Mouse (Mus musculus): ENCODE measurements around the gene Ccdc34. TPM values are rescaled to one million over a fixed set of nuclear protein-coding genes. Genes with fewer than 3 reads are reported as not detected.

Ccdc34 gene
- polyA plus RNA-seq, 1 experiment, result 7.4 TPM

GRCm38 (mm10) chr2:110179669-110180315 lies 162.2 kb downstream of the Ccdc34 start:
- H3K9me3 ChIP-seq (ENCODE audit: control insufficient read depth, low read length), result peaks cover 2% of the 10 kb centered on the region; the same call in 1 of the 2 replicates
- no peaks in the 10 kb centered on the region for H3K27me3 ChIP-seq (ENCODE audit: control insufficient read depth)
- no peak overlapping the region for H3K4me3 ChIP-seq (replicated peaks)
- no peaks in the 10 kb centered on the region for H3K36me3 ChIP-seq (ENCODE audit: control insufficient read depth)
- H3K4me1 ChIP-seq (ENCODE audit: control insufficient read depth), result no peaks in the 10 kb centered on the region
- TF ChIP-seq TAL1 (IDR thresholded peaks at IDR 0.05; ENCODE audit: low read length) (no peak), GATA1 (IDR thresholded peaks at IDR 0.05; ENCODE audit: low read length) (no peak)

DNA sequence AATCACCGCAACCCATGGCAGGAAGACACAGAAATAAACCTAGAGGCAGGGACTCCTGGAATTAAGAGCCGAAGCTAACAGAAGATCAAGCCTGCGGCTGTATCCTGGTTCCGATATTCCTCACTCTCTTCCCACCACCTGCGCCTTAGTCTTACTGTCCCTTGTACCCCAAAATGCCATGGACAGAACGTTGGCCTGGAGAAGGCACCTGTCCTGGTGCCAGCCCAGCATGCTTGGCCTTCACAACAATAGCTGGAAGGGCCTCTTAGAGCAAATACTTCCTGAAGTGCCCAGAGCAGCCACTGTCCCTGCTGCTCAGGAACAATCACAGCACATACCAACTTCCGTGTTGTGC lies 162.7 kb downstream of the Ccdc34 start:
- no peaks in the 10 kb centered on the region for H3K4me1 ChIP-seq (ENCODE audit: control insufficient read depth)
- H3K27me3 ChIP-seq (ENCODE audit: control insufficient read depth), result no peaks in the 10 kb centered on the region
- no peak overlapping the region for H3K4me3 ChIP-seq (replicated peaks)
- TF ChIP-seq GATA1 (IDR thresholded peaks at IDR 0.05; ENCODE audit: low read length) (no peak), TAL1 (IDR thresholded peaks at IDR 0.05; ENCODE audit: low read length) (no peak)
- H3K9me3 ChIP-seq (ENCODE audit: control insufficient read depth, low read length), result no peaks in the 10 kb centered on the region
- no peaks in the 10 kb centered on the region for H3K36me3 ChIP-seq (ENCODE audit: control insufficient read depth)

DNA sequence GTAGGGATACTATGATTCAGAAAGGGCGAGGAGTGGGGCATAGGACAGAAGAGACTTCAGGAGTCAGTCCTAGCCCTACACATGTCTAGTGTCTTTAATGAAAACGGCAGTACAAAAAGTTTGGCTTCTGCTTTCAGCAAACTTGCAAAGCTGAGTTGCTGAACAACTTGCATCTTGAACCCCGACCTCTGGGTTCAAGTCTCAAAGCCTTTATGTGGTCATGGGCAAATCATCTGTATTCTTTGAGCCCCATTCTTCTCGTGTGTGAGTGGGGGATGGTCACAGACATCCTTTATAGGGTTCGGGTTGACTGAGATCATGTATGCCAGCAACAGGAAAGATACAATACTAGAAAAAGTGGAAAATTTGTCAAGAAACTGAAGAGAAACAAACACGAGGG lies 164.0 kb downstream of the Ccdc34 start:
- TF ChIP-seq TAL1 (IDR thresholded peaks at IDR 0.05; ENCODE audit: low read length) (no peak), GATA1 (IDR thresholded peaks at IDR 0.05; ENCODE audit: low read length) (no peak)
- no peak overlapping the region for H3K4me3 ChIP-seq (replicated peaks)
- H3K9me3 ChIP-seq (ENCODE audit: control insufficient read depth, low read length), result no peaks in the 10 kb centered on the region
- no peaks in the 10 kb centered on the region for H3K36me3 ChIP-seq (ENCODE audit: control insufficient read depth)
- no peaks in the 10 kb centered on the region for H3K27me3 ChIP-seq (ENCODE audit: control insufficient read depth)
- H3K4me1 ChIP-seq (ENCODE audit: control insufficient read depth), result no peaks in the 10 kb centered on the region

DNA sequence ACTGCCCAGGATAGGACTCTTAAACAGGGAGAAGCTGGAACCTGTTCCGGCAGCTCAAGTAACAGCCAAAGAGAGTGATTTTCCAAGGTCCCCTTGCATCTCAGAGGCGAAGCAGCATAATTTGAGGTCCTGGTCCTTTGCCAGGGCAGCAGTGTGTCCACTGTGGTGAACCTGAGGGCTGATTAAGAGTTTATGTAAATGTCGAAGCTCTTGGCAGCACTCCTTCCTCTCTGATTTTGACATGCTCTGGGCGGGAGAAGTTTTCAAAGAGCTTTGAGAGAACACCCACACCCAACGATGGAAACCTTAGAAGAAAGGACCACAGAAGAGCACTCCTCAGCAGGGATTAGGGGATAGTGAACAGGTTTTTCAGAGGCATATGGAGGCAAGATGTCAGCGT lies 164.6 kb downstream of the Ccdc34 start:
- TF ChIP-seq GATA1 (IDR thresholded peaks at IDR 0.05; ENCODE audit: low read length) (no peak), TAL1 (IDR thresholded peaks at IDR 0.05; ENCODE audit: low read length) (no peak)
- H3K36me3 ChIP-seq (ENCODE audit: control insufficient read depth), result no peaks in the 10 kb centered on the region
- no peaks in the 10 kb centered on the region for H3K4me1 ChIP-seq (ENCODE audit: control insufficient read depth)
- H3K9me3 ChIP-seq (ENCODE audit: control insufficient read depth, low read length), result no peaks in the 10 kb centered on the region
- H3K27me3 ChIP-seq (ENCODE audit: control insufficient read depth), result no peaks in the 10 kb centered on the region
- no peak overlapping the region for H3K4me3 ChIP-seq (replicated peaks)

DNA sequence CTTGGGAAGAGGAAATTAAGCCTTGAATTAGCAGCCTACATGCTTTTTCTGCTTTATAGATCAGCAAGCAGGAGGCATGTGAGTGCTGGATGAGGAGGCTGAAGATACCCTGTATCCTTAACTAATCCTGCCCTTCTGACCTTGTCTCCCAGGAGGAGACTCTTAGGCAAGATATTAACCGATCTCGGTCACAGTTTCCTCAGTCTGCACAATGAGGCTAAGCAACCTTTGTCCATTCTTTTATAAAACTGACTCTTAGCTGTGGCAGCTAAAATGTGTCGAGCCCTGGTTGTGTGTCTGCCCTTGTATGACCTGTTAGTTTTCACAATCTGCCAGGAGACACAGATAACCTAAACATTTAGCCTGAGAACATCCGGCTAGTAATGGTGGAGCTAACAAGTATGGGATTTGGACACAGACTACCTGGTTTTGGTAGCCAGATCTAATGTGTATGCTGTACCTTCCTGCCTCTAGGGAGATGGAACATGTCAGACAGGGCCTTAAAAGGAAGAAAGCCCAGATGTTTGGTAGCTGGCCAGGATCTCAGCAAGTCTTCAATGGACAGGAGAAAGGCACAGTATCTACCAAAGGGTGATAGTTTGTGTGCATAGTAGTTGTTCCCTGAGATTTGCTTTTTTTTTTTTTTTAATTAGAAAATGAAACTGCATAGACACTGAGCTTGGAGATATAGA lies 165.3 kb downstream of the Ccdc34 start:
- Histone ChIP-seq H3K27me3 (ENCODE audit: control insufficient read depth) (no peaks in the 10 kb centered on the region), H3K36me3 (ENCODE audit: control insufficient read depth) (no peaks in the 10 kb centered on the region), H3K4me3 (replicated peaks) (no peak overlapping the region), H3K4me1 (ENCODE audit: control insufficient read depth) (no peaks in the 10 kb centered on the region), H3K9me3 (ENCODE audit: control insufficient read depth, low read length) (no peaks in the 10 kb centered on the region)
- TF ChIP-seq GATA1 (IDR thresholded peaks at IDR 0.05; ENCODE audit: low read length) (no peak), TAL1 (IDR thresholded peaks at IDR 0.05; ENCODE audit: low read length) (no peak)

GRCm38 (mm10) chr2:110184071-110184470 lies 166.5 kb downstream of the Ccdc34 start:
- Histone ChIP-seq H3K27me3 (ENCODE audit: control insufficient read depth) (no peaks in the 10 kb centered on the region), H3K9me3 (ENCODE audit: control insufficient read depth, low read length) (no peaks in the 10 kb centered on the region), H3K4me1 (ENCODE audit: control insufficient read depth) (no peaks in the 10 kb centered on the region), H3K36me3 (ENCODE audit: control insufficient read depth) (no peaks in the 10 kb centered on the region), H3K4me3 (replicated peaks) (no peak overlapping the region)
- TF ChIP-seq TAL1 (IDR thresholded peaks at IDR 0.05; ENCODE audit: low read length) (no peak), GATA1 (IDR thresholded peaks at IDR 0.05; ENCODE audit: low read length) (no peak)

GRCm38 (mm10) chr2:110186427-110186980 lies 168.9 kb downstream of the Ccdc34 start:
- Histone ChIP-seq H3K36me3 (ENCODE audit: control insufficient read depth) (no peaks in the 10 kb centered on the region), H3K9me3 (ENCODE audit: control insufficient read depth, low read length) (no peaks in the 10 kb centered on the region), H3K4me3 (replicated peaks) (no peak overlapping the region), H3K4me1 (ENCODE audit: control insufficient read depth) (no peaks in the 10 kb centered on the region), H3K27me3 (ENCODE audit: control insufficient read depth) (no peaks in the 10 kb centered on the region)
- TF ChIP-seq GATA1 (IDR thresholded peaks at IDR 0.05; ENCODE audit: low read length) (no peak), TAL1 (IDR thresholded peaks at IDR 0.05; ENCODE audit: low read length) (no peak)

DNA sequence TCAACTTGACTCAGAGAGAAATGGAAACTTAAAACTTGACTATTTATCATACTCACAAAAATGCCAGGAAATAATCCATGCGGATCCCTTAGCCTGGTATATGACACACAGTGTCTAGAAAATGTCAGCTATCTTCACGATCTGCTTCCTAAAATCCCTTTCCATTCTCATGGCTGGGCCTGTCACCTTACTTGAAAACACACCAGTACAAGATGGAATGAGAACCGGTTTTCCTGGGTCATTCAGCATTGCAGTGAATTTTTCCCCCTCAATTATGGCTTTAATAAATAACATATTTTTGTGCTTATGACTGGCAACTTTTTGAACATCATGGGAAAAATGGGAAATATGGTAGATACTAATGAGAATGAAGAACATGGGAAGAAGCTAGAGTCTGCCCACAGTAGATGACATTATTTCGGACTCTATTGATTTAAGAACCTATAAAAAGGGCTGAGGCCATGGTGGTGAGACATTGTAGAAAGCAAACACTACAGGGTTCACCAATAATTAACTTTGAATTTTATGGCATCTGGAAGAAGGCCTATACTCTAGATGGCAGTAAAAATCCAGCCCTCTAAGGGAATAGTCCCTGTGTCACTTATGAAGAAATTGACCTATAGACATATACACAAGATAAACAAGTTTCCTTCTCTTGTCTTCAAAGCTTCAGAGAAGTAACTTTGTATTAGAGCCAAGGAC lies 171.2 kb downstream of the Ccdc34 start:
- Histone ChIP-seq H3K27me3 (ENCODE audit: control insufficient read depth) (peaks cover 8% of the 10 kb centered on the region), H3K4me1 (ENCODE audit: control insufficient read depth) (no peaks in the 10 kb centered on the region), H3K4me3 (replicated peaks) (no peak overlapping the region), H3K36me3 (ENCODE audit: control insufficient read depth) (no peaks in the 10 kb centered on the region), H3K9me3 (ENCODE audit: control insufficient read depth, low read length) (no peaks in the 10 kb centered on the region)
- TF ChIP-seq GATA1 (IDR thresholded peaks at IDR 0.05; ENCODE audit: low read length) (no peak), TAL1 (IDR thresholded peaks at IDR 0.05; ENCODE audit: low read length) (no peak)

- no peak overlapping the region for H3K4me3 ChIP-seq (replicated peaks)
- no peaks in the 10 kb centered on the region for H3K4me1 ChIP-seq (ENCODE audit: control insufficient read depth)
- no peak for TF ChIP-seq GATA1 (IDR thresholded peaks at IDR 0.05; ENCODE audit: low read length)
- no peak for TF ChIP-seq TAL1 (IDR thresholded peaks at IDR 0.05; ENCODE audit: low read length)
- no peaks in the 10 kb centered on the region for H3K9me3 ChIP-seq (ENCODE audit: control insufficient read depth, low read length)
- no peaks in the 10 kb centered on the region for H3K36me3 ChIP-seq (ENCODE audit: control insufficient read depth)
- H3K27me3 ChIP-seq (ENCODE audit: control insufficient read depth), result peaks cover 8% of the 10 kb centered on the region
These were observed 172.8 kb downstream of the Ccdc34 start for GRCm38 (mm10) chr2:110190416-110190815.
